Mouse (Mus musculus) embryo, embryonic 11.5 days (tissue): ENCODE measurements around the gene Ctse.
A peak's percentile ranks its signal among the peaks of the same experiment; 100 is the strongest.

Experiments used
- DNase-seq: peaks from one replicate; pipeline ENCODE4 v3.0.0-alpha.2; 2012; ENCODE audit warnings: low read depth, low spot score

Ctse gene

GRCm38 (mm10) chr1:131699642-131700041, 61.5 kb downstream of the Ctse start:
- DNase-seq: no peak

- no peak for DNase-seq
These were observed 62.3 kb downstream of the Ctse start for GRCm38 (mm10) chr1:131700447-131700846.

GRCm38 (mm10) chr1:131701391-131701790, 63.3 kb downstream of the Ctse start:
- DNase-seq: no peak

- no peak for DNase-seq
These were observed 64.1 kb downstream of the Ctse start for GRCm38 (mm10) chr1:131702094-131702766.

GRCm38 (mm10) chr1:131703482-131703881, 65.4 kb downstream of the Ctse start:
- DNase-seq: no peak

- peak; percentile 24 for DNase-seq
These were observed 70.2 kb downstream of the Ctse start for GRCm38 (mm10) chr1:131708338-131708737.

- DNase-seq: no peak
These were observed 73.4 kb downstream of the Ctse start for GRCm38 (mm10) chr1:131711518-131711917.

- peak; percentile 79 for DNase-seq
These were observed 74.3 kb downstream of the Ctse start for GRCm38 (mm10) chr1:131712386-131712785.

- DNase-seq: no peak
These were observed 76.6 kb downstream of the Ctse start for GRCm38 (mm10) chr1:131714388-131715337.

- DNase-seq: no peak
These were observed 81.0 kb downstream of the Ctse start for GRCm38 (mm10) chr1:131718952-131719694.

GRCm38 (mm10) chr1:131721989-131722388, 83.9 kb downstream of the Ctse start:
- no peak for DNase-seq

GRCm38 (mm10) chr1:131723549-131723948, 85.4 kb downstream of the Ctse start:
- no peak for DNase-seq
